In the genomic region with DNA sequence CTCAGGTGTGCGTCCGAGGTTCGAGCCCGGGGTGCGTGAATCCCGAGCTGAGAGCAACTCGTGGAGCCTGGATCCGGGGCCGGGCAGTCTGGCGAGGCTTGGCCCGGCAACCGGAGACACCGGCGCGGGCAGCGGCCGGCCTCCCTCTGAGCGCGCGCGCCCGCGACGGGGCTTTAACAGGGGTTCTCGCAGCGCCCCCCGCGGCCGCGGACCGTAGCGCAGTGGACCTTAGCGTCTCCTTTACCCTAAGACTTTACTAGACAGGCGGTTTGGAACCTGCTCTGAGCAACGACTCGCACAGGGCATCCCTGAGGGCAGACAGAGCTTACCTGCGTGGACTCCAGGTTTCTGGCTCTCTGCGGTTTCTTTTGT, we compare ENCODE assay signal across 8 mouse cellular contexts. TPM values are rescaled to one million over a fixed set of nuclear protein-coding genes. Genes with fewer than 3 reads are reported as not detected.
DNase-seq lines count a peak whose midpoint lies in the region; ATAC-seq lines count a peak whose summit lies in the region.

Gene Nkd2, minus strand, starts transcription at position 167 of the 372 bp plus-strand sequence.

- H3K27me3 ChIP-seq in hindbrain, embryonic 13.5 days: peaks cover 35% of the 10 kb centered on the region
- peaks cover 19% of the 10 kb centered on the region for H3K27me3 ChIP-seq in lung, embryonic 16.5 days (ENCODE audit: control insufficient read depth, insufficient read depth, low read depth, low read length)

- peak within 1 kb of the TSS; percentile 79 for H3K9ac ChIP-seq in hindbrain, embryonic 13.5 days
- peak within 1 kb of the TSS; percentile 70 for H3K9ac ChIP-seq in lung, embryonic 16.5 days (ENCODE audit: low read length)

- WGBS in hindbrain, embryonic 13.5 days: under 1% methylated on average over 38 of the region's 38 CpGs
- WGBS in lung, embryonic 16.5 days: under 1% methylated on average over 31 of the region's 38 CpGs

- H3K4me2 ChIP-seq in hindbrain, embryonic 13.5 days: peak within 1 kb of the TSS; percentile 88
- peak within 1 kb of the TSS; percentile 93 for H3K4me2 ChIP-seq in lung, embryonic 16.5 days (ENCODE audit: low read depth, low read length)

- no peaks in the 10 kb centered on the region for H3K9me3 ChIP-seq in hindbrain, embryonic 13.5 days
- H3K9me3 ChIP-seq in lung, embryonic 16.5 days (ENCODE audit: control insufficient read depth, low read length): no peaks in the 10 kb centered on the region

- H3K27ac ChIP-seq in hindbrain, embryonic 13.5 days: no peak within 1 kb of the TSS
- no peak within 1 kb of the TSS for H3K27ac ChIP-seq in lung, embryonic 16.5 days (ENCODE audit: low read length)

- H3K4me3 ChIP-seq in hindbrain, embryonic 13.5 days: peak within 1 kb of the TSS; percentile 65
- H3K4me3 ChIP-seq in lung, embryonic 16.5 days (ENCODE audit: low read length): peak within 1 kb of the TSS; percentile 60

- DNase-seq in R1 (ENCODE audit: low read depth, low spot score): peak; percentile 72
- DNase-seq in cerebellum, postnatal 25 days: peak; percentile 63 to 78
- DNase-seq in frontal cortex, postnatal 36 days (ENCODE audit: low spot score in 2 of 2): peak; percentile 58 to 70
- DNase-seq in layer of hippocampus, postnatal 10 days (ENCODE audit: low spot score in 2 of 2): peak; percentile 84 to 88
- DNase-seq in ovary, postnatal 36 days (ENCODE audit: low spot score): peak; percentile 87
- peak; percentile 89 for DNase-seq in thymus, postnatal 14 days

- ATAC-seq in hindbrain, embryonic 13.5 days (ENCODE audit: low FRiP score): peak; percentile 88
- peak; percentile 91 for ATAC-seq in lung, embryonic 16.5 days (ENCODE audit: low read depth)

- H3K4me1 ChIP-seq in hindbrain, embryonic 13.5 days (replicated peaks): peaks cover 6% of the 10 kb centered on the region
- no peaks in the 10 kb centered on the region; the same call in none of the 2 replicates for H3K4me1 ChIP-seq in lung, embryonic 16.5 days (replicated peaks; ENCODE audit: control insufficient read depth, insufficient read depth, low read length)

- H3K36me3 ChIP-seq in hindbrain, embryonic 13.5 days: no peaks in the 10 kb centered on the region
- H3K36me3 ChIP-seq in lung, embryonic 16.5 days (ENCODE audit: control insufficient read depth, insufficient read depth, low read length): no peaks in the 10 kb centered on the region

RNA-seq across cellular contexts. Expression of gene Nkd2, which starts in this region (rescaled TPM):
- 9.5 and 9.7 TPM in 2 replicates for polyA plus RNA-seq in hindbrain, embryonic 13.5 days (2015; fragmentation: Nextera tagmentation; extraction: Ambion mirVana)
- 10 to 100 TPM; 12.9 to 15.3 TPM for total RNA-seq in layer of hippocampus, postnatal 10 days (2021)
- 4.7 and 4.8 TPM in 2 replicates for polyA plus RNA-seq in lung, embryonic 16.5 days (2015; fragmentation: Nextera tagmentation; extraction: Ambion mirVana)
